Mouse (Mus musculus): ENCODE measurements at regions not wholly inside any gene's neighbourhood (a gene's known extent, or its start where the extent isn't known, plus 50 kb on each side); places are given as distances from the start of the nearest gene placed in this dataset.
"Not testable (repeated sequence)": the region's sequence is repeated elsewhere in the genome, so short reads cannot be mapped to it uniquely, and the experiment has no call there.

GRCm38 (mm10) chr2:147307488-147308386, 54.0 kb upstream of the Pax1 start:
- no peaks in the 10 kb centered on the region for H3K36me3 ChIP-seq (ENCODE audit: insufficient read depth)
- peak; percentile 91 for ATAC-seq (ENCODE audit: insufficient read depth)
- H3K9ac ChIP-seq: no peak overlapping the region
- no peak overlapping the region for H3K4me3 ChIP-seq (ENCODE audit: low read depth, low read length)
- TF ChIP-seq CTCF (IDR thresholded peaks at IDR 0.05; ENCODE audit: low read depth): peak; percentile 95
- no peaks in the 10 kb centered on the region for H3K9me3 ChIP-seq (ENCODE audit: low read depth, low read length)
- 0 out of 2 replicates have a peak, but pooled peaks cover 12% of the 10 kb centered on the region for H3K27me3 ChIP-seq (ENCODE audit: insufficient read depth, low read length)
- no peak overlapping the region for H3K27ac ChIP-seq (ENCODE audit: low read depth)
- 15% methylated on average over 12 of the region's 12 CpGs for WGBS
- no peak overlapping the region for H3K4me2 ChIP-seq
- no peaks in the 10 kb centered on the region for H3K4me1 ChIP-seq (ENCODE audit: insufficient read depth)
- DNase-seq: peak; percentile 88

- DNase-seq: no peak
- no peak overlapping the region for H3K4me3 ChIP-seq (ENCODE audit: low read depth, low read length)
- H3K36me3 ChIP-seq (ENCODE audit: insufficient read depth): no peaks in the 10 kb centered on the region
- H3K27me3 ChIP-seq (ENCODE audit: insufficient read depth, low read length): 0 out of 2 replicates have a peak, but pooled peaks cover 12% of the 10 kb centered on the region
- H3K4me2 ChIP-seq: no peak overlapping the region
- ATAC-seq (ENCODE audit: insufficient read depth): no peak
- TF ChIP-seq CTCF (IDR thresholded peaks at IDR 0.05; ENCODE audit: low read depth): no peak
- 29% methylated on average over 6 of the region's 6 CpGs for WGBS
- no peaks in the 10 kb centered on the region for H3K4me1 ChIP-seq (ENCODE audit: insufficient read depth)
- H3K27ac ChIP-seq (ENCODE audit: low read depth): no peak overlapping the region
- no peak overlapping the region for H3K9ac ChIP-seq
- no peaks in the 10 kb centered on the region for H3K9me3 ChIP-seq (ENCODE audit: low read depth, low read length)
These were observed 55.0 kb upstream of the Pax1 start for GRCm38 (mm10) chr2:147306728-147307127.

GRCm38 (mm10) chr2:147305262-147305661, 56.5 kb upstream of the Pax1 start:
- peak; percentile 78 for DNase-seq
- Histone ChIP-seq H3K9me3 (ENCODE audit: low read depth, low read length) (no peaks in the 10 kb centered on the region), H3K4me1 (ENCODE audit: insufficient read depth) (no peaks in the 10 kb centered on the region), H3K4me2 (no peak overlapping the region), H3K27me3 (ENCODE audit: insufficient read depth, low read length) (0 out of 2 replicates have a peak, but pooled peaks cover 12% of the 10 kb centered on the region), H3K4me3 (ENCODE audit: low read depth, low read length) (no peak overlapping the region), H3K36me3 (ENCODE audit: insufficient read depth) (no peaks in the 10 kb centered on the region), H3K9ac (no peak overlapping the region), H3K27ac (ENCODE audit: low read depth) (no peak overlapping the region)
- TF ChIP-seq CTCF (IDR thresholded peaks at IDR 0.05; ENCODE audit: low read depth): peak; percentile 72
- ATAC-seq (ENCODE audit: insufficient read depth): no peak
- 21% methylated on average over 5 of the region's 5 CpGs for WGBS

GRCm38 (mm10) chr2:147300503-147300902, 61.2 kb upstream of the Pax1 start:
- Histone ChIP-seq H3K9me3 (ENCODE audit: low read depth, low read length) (no peaks in the 10 kb centered on the region), H3K27ac (ENCODE audit: low read depth) (no peak overlapping the region), H3K36me3 (ENCODE audit: insufficient read depth) (no peaks in the 10 kb centered on the region), H3K4me3 (ENCODE audit: low read depth, low read length) (no peak overlapping the region), H3K27me3 (ENCODE audit: insufficient read depth, low read length) (no peaks in the 10 kb centered on the region), H3K9ac (no peak overlapping the region), H3K4me1 (ENCODE audit: insufficient read depth) (0 out of 2 replicates have a peak, but pooled peaks cover 8% of the 10 kb centered on the region), H3K4me2 (no peak overlapping the region)
- no peak for DNase-seq
- no peak for TF ChIP-seq CTCF (IDR thresholded peaks at IDR 0.05; ENCODE audit: low read depth)
- no peak for ATAC-seq (ENCODE audit: insufficient read depth)
- WGBS: 94% methylated on average over 1 of the region's 1 CpGs

- TF ChIP-seq CTCF (IDR thresholded peaks at IDR 0.05; ENCODE audit: low read depth): no peak
- no peak for DNase-seq
- H3K4me3 ChIP-seq (ENCODE audit: low read depth, low read length): no peak overlapping the region
- H3K4me2 ChIP-seq: no peak overlapping the region
- ATAC-seq (ENCODE audit: insufficient read depth): no peak
- 0 out of 2 replicates have a peak, but pooled peaks cover 8% of the 10 kb centered on the region for H3K4me1 ChIP-seq (ENCODE audit: insufficient read depth)
- H3K36me3 ChIP-seq (ENCODE audit: insufficient read depth): no peaks in the 10 kb centered on the region
- no peaks in the 10 kb centered on the region for H3K9me3 ChIP-seq (ENCODE audit: low read depth, low read length)
- 63% methylated on average over 3 of the region's 3 CpGs for WGBS
- no peak overlapping the region for H3K9ac ChIP-seq
- H3K27me3 ChIP-seq (ENCODE audit: insufficient read depth, low read length): no peaks in the 10 kb centered on the region
- no peak overlapping the region for H3K27ac ChIP-seq (ENCODE audit: low read depth)
These were observed 62.4 kb upstream of the Pax1 start for GRCm38 (mm10) chr2:147299359-147299758.

- peak; percentile 72 for DNase-seq
- H3K4me1 ChIP-seq (ENCODE audit: insufficient read depth): 0 out of 2 replicates have a peak, but pooled peaks cover 8% of the 10 kb centered on the region
- peak; percentile 80 for ATAC-seq (ENCODE audit: insufficient read depth)
- peak overlapping the region; percentile 42; the same call in 1 of the 2 replicates for H3K27ac ChIP-seq (ENCODE audit: low read depth)
- H3K4me3 ChIP-seq (ENCODE audit: low read depth, low read length): no peak overlapping the region
- H3K36me3 ChIP-seq (ENCODE audit: insufficient read depth): no peaks in the 10 kb centered on the region
- TF ChIP-seq CTCF (IDR thresholded peaks at IDR 0.05; ENCODE audit: low read depth): no peak
- WGBS: 24% methylated on average over 7 of the region's 7 CpGs
- no peak overlapping the region for H3K4me2 ChIP-seq
- H3K9me3 ChIP-seq (ENCODE audit: low read depth, low read length): no peaks in the 10 kb centered on the region
- H3K9ac ChIP-seq: no peak overlapping the region
- H3K27me3 ChIP-seq (ENCODE audit: insufficient read depth, low read length): no peaks in the 10 kb centered on the region
These were observed 63.2 kb upstream of the Pax1 start for GRCm38 (mm10) chr2:147298499-147298896.

- Histone ChIP-seq H3K27ac (ENCODE audit: low read depth) (peak overlapping the region; percentile 42; the same call in 1 of the 2 replicates), H3K4me1 (ENCODE audit: insufficient read depth) (0 out of 2 replicates have a peak, but pooled peaks cover 8% of the 10 kb centered on the region), H3K36me3 (ENCODE audit: insufficient read depth) (no peaks in the 10 kb centered on the region), H3K9me3 (ENCODE audit: low read depth, low read length) (no peaks in the 10 kb centered on the region), H3K27me3 (ENCODE audit: insufficient read depth, low read length) (no peaks in the 10 kb centered on the region), H3K4me3 (ENCODE audit: low read depth, low read length) (no peak overlapping the region), H3K4me2 (no peak overlapping the region), H3K9ac (no peak overlapping the region)
- no peak for TF ChIP-seq CTCF (IDR thresholded peaks at IDR 0.05; ENCODE audit: low read depth)
- WGBS: 76% methylated on average over 11 of the region's 11 CpGs
- ATAC-seq (ENCODE audit: insufficient read depth) (peak; percentile 64; the same call in 1 of the 2 replicates), DNase-seq (peak; percentile 36)
These were observed 63.7 kb upstream of the Pax1 start for GRCm38 (mm10) chr2:147297876-147298498.

GRCm38 (mm10) chr2:147294926-147295325, 66.8 kb upstream of the Pax1 start:
- WGBS: 69% methylated on average over 2 of the region's 2 CpGs
- not testable (repeated sequence) for DNase-seq, H3K4me2 ChIP-seq

More at GRCm38 (mm10) chr2:147294926-147295325, 66.8 kb upstream of the Pax1 start:
- H3K9me3 ChIP-seq (ENCODE audit: low read depth, low read length); H3K27ac ChIP-seq (ENCODE audit: low read depth); H3K9ac ChIP-seq; H3K27me3 ChIP-seq (ENCODE audit: insufficient read depth, low read length); ATAC-seq (ENCODE audit: insufficient read depth); H3K4me3 ChIP-seq (ENCODE audit: low read depth, low read length); H3K36me3 ChIP-seq (ENCODE audit: insufficient read depth); H3K4me1 ChIP-seq (ENCODE audit: insufficient read depth): not testable (repeated sequence)

Data from lung, embryonic 14.5 days (tissue).